ENCODE assay signal across 19 mouse cellular contexts in the genomic region with DNA sequence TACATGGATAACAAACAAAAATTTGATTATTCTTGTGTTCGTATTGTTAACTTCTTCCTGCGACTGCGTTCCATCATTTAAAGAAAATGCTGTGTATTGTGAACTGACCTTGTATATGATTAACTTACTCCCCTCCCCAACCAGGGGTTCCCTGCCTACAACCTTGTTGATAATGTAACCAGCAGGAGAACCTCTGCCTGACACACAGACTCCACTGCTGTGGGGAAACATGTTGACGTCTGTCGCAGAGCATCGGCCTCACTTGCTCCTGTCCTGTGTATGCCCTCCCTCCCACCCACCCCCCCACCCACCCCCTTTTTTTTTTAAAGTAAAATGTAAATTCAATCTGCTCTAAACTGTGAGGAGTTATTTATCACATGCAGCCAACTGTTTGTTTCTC. TPM values are rescaled to one million over a fixed set of nuclear protein-coding genes. Genes with fewer than 3 reads are reported as not detected.
"Had no signal": no experiment of that assay in that cellular context is flagged by ENCODE, and none has a peak within 500 bp of the region (broad histone marks: within the 10 kb centered on the region; RNA-seq: fewer than 3 reads in every experiment).

No protein-coding gene starts in this region.

- H3K27me3 ChIP-seq: lung, embryonic 15.5 days; midbrain, embryonic 13.5 days; midbrain, embryonic 15.5 days; neural tube, embryonic 12.5 days; stomach, embryonic 15.5 days had no signal

- H3K27ac ChIP-seq: liver, embryonic 15.5 days; lung, embryonic 15.5 days; macrophage; midbrain, embryonic 13.5 days; midbrain, embryonic 15.5 days; neural tube, embryonic 12.5 days; stomach, embryonic 15.5 days; stomach, postnatal 0 days had no signal

- H3K9me3 ChIP-seq: liver, embryonic 15.5 days; lung, embryonic 15.5 days; megakaryocyte, embryonic 14.5 days; midbrain, embryonic 13.5 days; midbrain, embryonic 15.5 days; neural tube, embryonic 12.5 days; stomach, embryonic 15.5 days had no signal

- DNase-seq: lung, adult 2 months; lung, postnatal 14 days; lung, postnatal 36 days; right cerebral cortex, postnatal 14 days; thymus, postnatal 14 days; thymus, postnatal 36 days had no signal

- H3K9ac ChIP-seq: liver, embryonic 15.5 days; lung, embryonic 15.5 days; midbrain, embryonic 13.5 days; midbrain, embryonic 15.5 days; neural tube, embryonic 12.5 days; stomach, embryonic 15.5 days had no signal

- H3K4me1 ChIP-seq: lung, embryonic 15.5 days; midbrain, embryonic 15.5 days; neural tube, embryonic 12.5 days; stomach, embryonic 15.5 days had no signal

- H3K4me2 ChIP-seq: liver, embryonic 15.5 days; lung, embryonic 15.5 days; midbrain, embryonic 11.5 days; midbrain, embryonic 13.5 days; midbrain, embryonic 15.5 days; neural tube, embryonic 12.5 days; stomach, embryonic 15.5 days had no signal

- ATAC-seq: lung, postnatal 0 days; midbrain, embryonic 13.5 days; midbrain, embryonic 15.5 days had no signal

- H3K4me3 ChIP-seq: liver, embryonic 15.5 days; lung, embryonic 15.5 days; megakaryocyte, embryonic 14.5 days; midbrain, embryonic 13.5 days; midbrain, embryonic 15.5 days; neural tube, embryonic 12.5 days; stomach, embryonic 15.5 days had no signal

- H3K36me3 ChIP-seq: midbrain, embryonic 15.5 days; stomach, embryonic 15.5 days had no signal

RNA-seq across cellular contexts. Expression of gene Evi2, which starts 50.9 kb away (rescaled TPM):
- polyA plus RNA-seq: testis, adult 2 months had no signal

RNA-seq across cellular contexts. Expression of gene Evi2b, which starts 57.7 kb away (rescaled TPM):
- polyA plus RNA-seq: midbrain, embryonic 13.5 days; midbrain, embryonic 15.5 days; neural tube, embryonic 12.5 days; neural tube, embryonic 14.5 days had no signal
